Mouse (Mus musculus): ENCODE results near the gene Irf1. TPM values are rescaled to one million over a fixed set of nuclear protein-coding genes. Genes with fewer than 3 reads are reported as not detected.

The Irf1 gene
- 11.9 and 13.6 TPM in 2 replicates for polyA plus RNA-seq (2015; fragmentation: Nextera tagmentation; extraction: Ambion mirVana)

DNA sequence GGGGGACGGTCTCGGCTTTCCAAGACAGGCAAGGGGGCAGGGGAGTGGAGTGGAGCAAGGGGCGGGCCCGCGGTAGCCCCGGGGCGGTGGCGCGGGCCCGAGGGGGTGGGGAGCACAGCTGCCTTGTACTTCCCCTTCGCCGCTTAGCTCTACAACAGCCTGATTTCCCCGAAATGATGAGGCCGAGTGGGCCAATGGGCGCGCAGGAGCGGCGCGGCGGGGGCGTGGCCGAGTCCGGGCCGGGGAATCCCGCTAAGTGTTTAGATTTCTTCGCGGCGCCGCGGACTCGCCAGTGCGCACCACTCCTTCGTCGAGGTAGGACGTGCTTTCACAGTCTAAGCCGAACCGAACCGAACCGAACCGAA lies at the start of gene Irf1:
Gene Irf1, plus strand, starts transcription at position 255 of the 365 bp plus-strand sequence.
- WGBS (ENCODE audit: insufficient replicate concordance), result under 1% methylated on average over 40 of the region's 40 CpGs
- H3K27ac ChIP-seq (replicated peaks), result peak within 1 kb of the TSS; percentile 79
- peaks cover 45% of the 10 kb centered on the region for H3K27me3 ChIP-seq
- peaks cover 16% of the 10 kb centered on the region for H3K36me3 ChIP-seq (replicated peaks)
- peak; percentile 80 for ATAC-seq (ENCODE audit: insufficient read depth)
- peak within 1 kb of the TSS; percentile 80 for H3K4me2 ChIP-seq
- H3K9ac ChIP-seq, result peak within 1 kb of the TSS; percentile 42
- no peaks in the 10 kb centered on the region for H3K9me3 ChIP-seq (replicated peaks)
- peaks cover 36% of the 10 kb centered on the region for H3K4me1 ChIP-seq (replicated peaks)
- peak within 1 kb of the TSS; percentile 64 for H3K4me3 ChIP-seq (replicated peaks)

DNA sequence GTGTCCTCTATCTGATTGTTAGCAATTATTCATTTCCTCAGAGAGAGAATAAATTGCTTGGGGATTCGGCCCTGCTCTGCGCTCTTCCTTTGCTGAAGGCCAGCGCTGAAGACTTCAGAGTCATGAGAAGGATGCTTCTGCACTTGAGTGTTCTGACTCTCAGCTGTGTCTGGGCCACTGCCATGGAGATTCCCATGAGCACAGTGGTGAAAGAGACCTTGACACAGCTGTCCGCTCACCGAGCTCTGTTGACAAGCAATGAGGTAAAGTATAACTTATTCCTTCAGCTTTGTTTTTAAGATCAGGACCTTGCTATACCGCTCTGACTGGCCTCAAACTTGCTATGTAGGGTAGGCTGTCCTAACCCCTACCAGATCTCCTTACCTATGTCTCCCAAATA lies 49.1 kb upstream of the Irf1 start, which contains the start of gene Il5:
Gene Il5, plus strand, starts transcription at position 80 of the 400 bp plus-strand sequence.
- Histone ChIP-seq H3K4me3 (replicated peaks) (no peak within 1 kb of the TSS), H3K4me2 (no peak within 1 kb of the TSS), H3K9ac (no peak within 1 kb of the TSS), H3K27ac (replicated peaks) (no peak within 1 kb of the TSS), H3K27me3 (peaks cover 5% of the 10 kb centered on the region; the same call in 1 of the 2 replicates), H3K36me3 (replicated peaks) (no peaks in the 10 kb centered on the region), H3K9me3 (replicated peaks) (no peaks in the 10 kb centered on the region), H3K4me1 (replicated peaks) (no peaks in the 10 kb centered on the region)
- ATAC-seq (ENCODE audit: insufficient read depth), result no peak
- WGBS (ENCODE audit: insufficient replicate concordance), result 72% methylated on average over 6 of the region's 6 CpGs

DNA sequence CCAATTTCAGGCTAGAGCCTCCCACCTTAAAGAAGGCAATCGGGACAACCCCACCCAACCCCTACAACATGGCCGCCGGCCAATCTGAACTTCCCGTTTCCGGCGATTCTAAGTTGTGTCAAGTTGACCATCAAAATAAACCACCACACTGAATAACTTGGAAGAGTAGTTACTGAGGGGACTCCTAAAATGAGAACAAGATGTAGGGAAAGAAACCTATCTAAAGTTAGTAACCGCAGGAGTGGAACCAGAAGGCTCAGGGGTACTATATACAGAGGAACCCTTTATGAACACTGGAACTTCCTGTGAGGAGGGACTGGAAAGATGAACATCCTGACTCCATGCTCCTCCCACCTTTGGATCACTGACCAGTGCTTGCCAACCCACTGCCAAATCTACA lies 38.4 kb upstream of the Irf1 start:
- Histone ChIP-seq H3K27me3 (no peaks in the 10 kb centered on the region), H3K4me2 (no peak overlapping the region), H3K9me3 (replicated peaks) (no peaks in the 10 kb centered on the region), H3K4me3 (replicated peaks) (no peak overlapping the region), H3K27ac (replicated peaks) (no peak overlapping the region), H3K4me1 (replicated peaks) (peaks cover 6% of the 10 kb centered on the region; the same call in 1 of the 2 replicates), H3K36me3 (replicated peaks) (no peaks in the 10 kb centered on the region), H3K9ac (no peak overlapping the region)
- no peak for ATAC-seq (ENCODE audit: insufficient read depth)
- WGBS (ENCODE audit: insufficient replicate concordance), result 87% methylated on average over 7 of the region's 7 CpGs

- 50% methylated on average over 8 of the region's 8 CpGs for WGBS (ENCODE audit: insufficient replicate concordance)
- H3K9me3 ChIP-seq (replicated peaks), result no peaks in the 10 kb centered on the region
- H3K4me2 ChIP-seq, result no peak overlapping the region
- H3K4me1 ChIP-seq (replicated peaks), result peaks cover 13% of the 10 kb centered on the region; the same call in 1 of the 2 replicates
- H3K27ac ChIP-seq (replicated peaks), result no peak overlapping the region
- H3K9ac ChIP-seq, result no peak overlapping the region
- no peaks in the 10 kb centered on the region for H3K27me3 ChIP-seq
- no peak overlapping the region for H3K4me3 ChIP-seq (replicated peaks)
- ATAC-seq (ENCODE audit: insufficient read depth), result no peak
- no peaks in the 10 kb centered on the region for H3K36me3 ChIP-seq (replicated peaks)
These were observed 37.6 kb upstream of the Irf1 start for GRCm38 (mm10) chr11:53732244-53732643.

DNA sequence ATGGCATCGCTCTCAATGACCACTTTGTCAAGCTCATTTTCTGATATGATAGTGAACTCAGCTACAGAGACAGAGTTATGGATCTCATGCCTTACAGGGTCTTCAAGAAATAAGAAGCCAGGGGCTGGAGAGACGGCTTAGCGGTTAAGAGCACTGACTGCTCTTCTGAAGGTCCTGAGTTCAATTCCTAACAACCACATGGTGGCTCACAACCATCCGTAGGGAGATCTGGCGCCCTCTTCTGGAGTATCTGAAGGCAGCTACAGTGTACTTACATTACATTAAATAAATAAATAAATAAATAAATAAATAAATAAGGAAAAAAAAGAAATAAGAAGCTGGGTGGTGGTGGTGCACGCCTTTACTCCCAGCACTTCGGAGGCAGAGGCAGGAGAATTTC lies 36.0 kb upstream of the Irf1 start:
- H3K4me3 ChIP-seq (replicated peaks), result no peak overlapping the region

DNA sequence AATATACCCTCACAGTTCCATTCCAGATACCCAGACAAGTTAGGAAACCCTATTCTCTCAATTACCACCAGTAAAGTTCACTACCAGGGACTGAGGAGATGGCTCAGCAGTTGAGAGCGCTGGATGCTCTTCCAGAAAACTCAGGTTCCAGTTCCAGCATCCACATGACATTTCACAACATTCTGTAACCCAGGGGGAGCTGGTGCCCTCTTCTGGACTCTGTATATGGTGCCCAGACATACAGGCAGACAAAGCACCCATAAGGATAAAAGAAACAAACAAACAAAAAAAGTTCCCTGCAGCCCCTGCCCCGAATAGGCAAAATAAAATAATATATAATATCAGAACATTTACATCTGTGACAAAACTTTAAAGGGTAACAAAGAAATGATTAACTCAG lies 35.4 kb upstream of the Irf1 start:
- WGBS (ENCODE audit: insufficient replicate concordance), result 79% methylated on average over 2 of the region's 2 CpGs
- ATAC-seq (ENCODE audit: insufficient read depth), result no peak
- H3K36me3 ChIP-seq (replicated peaks), result no peaks in the 10 kb centered on the region

More for the DNA sequence above, 36.0 kb upstream of the Irf1 start:
- H3K4me2 ChIP-seq, result no peak overlapping the region
- H3K4me1 ChIP-seq (replicated peaks), result peaks cover 14% of the 10 kb centered on the region; the same call in 1 of the 2 replicates
- no peaks in the 10 kb centered on the region for H3K9me3 ChIP-seq (replicated peaks)
- 72% methylated on average over 7 of the region's 7 CpGs for WGBS (ENCODE audit: insufficient replicate concordance)
- H3K27me3 ChIP-seq, result no peaks in the 10 kb centered on the region
- no peak for ATAC-seq (ENCODE audit: insufficient read depth)
- no peaks in the 10 kb centered on the region for H3K36me3 ChIP-seq (replicated peaks)
- no peak overlapping the region for H3K9ac ChIP-seq
- no peak overlapping the region for H3K27ac ChIP-seq (replicated peaks)

DNA sequence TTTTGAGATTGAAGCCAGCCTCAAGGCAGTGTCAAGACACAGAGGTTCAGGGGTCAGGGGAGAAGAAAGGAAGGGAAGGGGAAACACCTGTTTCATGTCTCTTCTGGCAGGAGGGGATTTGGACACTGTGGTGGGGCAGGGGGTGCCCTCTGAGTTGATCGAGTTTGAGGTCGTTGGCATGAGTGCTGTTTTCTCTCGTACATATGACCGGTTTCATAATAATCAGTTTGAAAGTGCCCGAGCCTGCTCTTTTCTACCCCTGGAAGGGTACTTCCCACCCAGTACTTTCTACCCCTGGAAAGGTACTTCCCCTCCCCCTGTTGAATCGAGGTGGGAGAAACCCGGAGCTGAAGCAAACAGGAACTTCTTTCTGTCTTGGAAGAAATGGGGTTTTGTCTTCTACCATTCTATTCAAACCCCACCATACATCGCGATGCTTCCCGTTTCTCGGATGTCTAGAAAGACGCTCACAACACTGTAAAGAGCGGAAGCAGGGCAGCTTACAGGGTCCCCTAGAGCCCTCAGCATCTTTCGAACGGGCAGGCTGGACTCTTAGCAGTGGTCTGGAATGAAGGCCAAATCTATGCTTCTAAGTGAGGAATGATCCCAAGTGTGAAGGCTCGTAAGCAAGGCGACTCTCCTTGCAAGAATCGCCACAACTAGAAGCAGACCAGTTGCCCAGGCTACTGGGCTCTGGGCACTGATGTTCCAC lies 34.7 kb upstream of the Irf1 start:
- Histone ChIP-seq H3K36me3 (replicated peaks) (no peaks in the 10 kb centered on the region), H3K27me3 (no peaks in the 10 kb centered on the region), H3K9ac (no peak overlapping the region), H3K4me1 (replicated peaks) (peaks cover 14% of the 10 kb centered on the region; the same call in 1 of the 2 replicates), H3K9me3 (replicated peaks) (no peaks in the 10 kb centered on the region), H3K4me3 (replicated peaks) (no peak overlapping the region), H3K27ac (replicated peaks) (no peak overlapping the region), H3K4me2 (peak overlapping the region; percentile 62)
- ATAC-seq (ENCODE audit: insufficient read depth), result no peak
- WGBS (ENCODE audit: insufficient replicate concordance), result 48% methylated on average over 18 of the region's 18 CpGs

More for the DNA sequence above, 35.4 kb upstream of the Irf1 start:
- Histone ChIP-seq H3K9ac (no peak overlapping the region), H3K4me3 (replicated peaks) (no peak overlapping the region), H3K27me3 (no peaks in the 10 kb centered on the region), H3K4me1 (replicated peaks) (peaks cover 14% of the 10 kb centered on the region; the same call in 1 of the 2 replicates), H3K27ac (replicated peaks) (no peak overlapping the region), H3K9me3 (replicated peaks) (no peaks in the 10 kb centered on the region), H3K4me2 (no peak overlapping the region)

DNA sequence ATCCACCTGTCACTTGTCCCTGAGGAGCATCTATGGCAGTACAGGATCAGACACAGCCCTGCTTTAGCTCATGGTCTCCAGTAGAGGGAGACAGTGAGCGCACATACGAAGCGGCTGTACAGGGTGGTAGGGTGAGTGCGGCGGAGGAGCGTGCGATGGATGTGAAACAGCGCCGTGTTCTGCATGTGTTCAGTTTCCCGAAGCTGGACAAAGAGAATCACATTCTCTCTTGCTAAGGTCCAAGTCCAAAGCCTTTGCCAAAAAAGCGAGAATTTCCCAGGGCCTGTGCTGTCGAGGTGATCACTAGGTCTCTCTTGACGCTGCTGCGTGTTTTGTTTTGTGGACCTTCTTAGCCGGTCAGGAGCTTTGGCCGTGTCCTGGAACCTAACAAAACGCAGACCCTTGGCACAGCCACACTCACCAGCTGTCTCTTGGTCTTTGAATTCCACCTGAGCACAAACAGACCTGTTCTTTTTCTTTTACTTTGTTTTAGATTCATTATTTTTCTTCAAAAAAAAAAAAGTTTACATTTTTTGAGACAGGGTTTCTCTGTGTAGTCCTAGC lies 34.0 kb upstream of the Irf1 start:
- Histone ChIP-seq H3K9me3 (replicated peaks) (no peaks in the 10 kb centered on the region), H3K9ac (no peak overlapping the region), H3K4me3 (replicated peaks) (peak overlapping the region; percentile 21; the same call in 1 of the 2 replicates), H3K27ac (replicated peaks) (no peak overlapping the region), H3K4me1 (replicated peaks) (peaks cover 14% of the 10 kb centered on the region; the same call in 1 of the 2 replicates), H3K36me3 (replicated peaks) (no peaks in the 10 kb centered on the region), H3K4me2 (peak overlapping the region; percentile 62), H3K27me3 (no peaks in the 10 kb centered on the region)
- ATAC-seq (ENCODE audit: insufficient read depth), result peak; percentile 68; the same call in 1 of the 2 replicates
- 19% methylated on average over 17 of the region's 17 CpGs for WGBS (ENCODE audit: insufficient replicate concordance)

GRCm38 (mm10) chr11:53736771-53737572 lies 32.8 kb upstream of the Irf1 start:
- WGBS (ENCODE audit: insufficient replicate concordance), result 42% methylated on average over 14 of the region's 14 CpGs
- no peak overlapping the region for H3K4me3 ChIP-seq (replicated peaks)
- no peaks in the 10 kb centered on the region for H3K36me3 ChIP-seq (replicated peaks)
- H3K4me2 ChIP-seq, result no peak overlapping the region
- no peak overlapping the region for H3K9ac ChIP-seq
- peak; percentile 51 for ATAC-seq (ENCODE audit: insufficient read depth)
- H3K9me3 ChIP-seq (replicated peaks), result no peaks in the 10 kb centered on the region
- no peak overlapping the region for H3K27ac ChIP-seq (replicated peaks)
- no peaks in the 10 kb centered on the region for H3K27me3 ChIP-seq
- peaks cover 14% of the 10 kb centered on the region; the same call in 1 of the 2 replicates for H3K4me1 ChIP-seq (replicated peaks)

DNA sequence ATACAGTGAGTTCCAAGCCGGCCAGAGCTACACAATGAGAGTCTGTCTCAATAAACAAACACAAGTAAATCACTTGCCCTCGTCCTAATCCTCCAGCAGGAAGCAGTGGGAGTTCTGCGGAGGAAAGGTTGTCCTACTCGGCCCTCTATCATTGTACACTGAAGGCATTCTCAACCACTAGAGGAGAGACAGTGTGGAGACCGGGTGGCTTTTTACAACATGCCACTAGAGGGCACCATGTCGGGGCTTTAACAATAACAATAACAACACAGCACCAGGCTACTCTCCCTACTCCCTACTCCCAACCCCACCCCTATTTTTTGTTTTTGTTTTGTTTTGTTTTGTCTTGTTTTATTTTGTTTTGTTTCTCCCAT lies 32.3 kb upstream of the Irf1 start:
- ATAC-seq (ENCODE audit: insufficient read depth), result peak; percentile 47
- H3K4me3 ChIP-seq (replicated peaks), result no peak overlapping the region
- no peak overlapping the region for H3K4me2 ChIP-seq
- WGBS (ENCODE audit: insufficient replicate concordance), result 23% methylated on average over 6 of the region's 6 CpGs
- no peaks in the 10 kb centered on the region for H3K27me3 ChIP-seq
- H3K4me1 ChIP-seq (replicated peaks), result peaks cover 14% of the 10 kb centered on the region; the same call in 1 of the 2 replicates
- H3K36me3 ChIP-seq (replicated peaks), result no peaks in the 10 kb centered on the region
- no peak overlapping the region for H3K27ac ChIP-seq (replicated peaks)
- H3K9ac ChIP-seq, result no peak overlapping the region
- H3K9me3 ChIP-seq (replicated peaks), result no peaks in the 10 kb centered on the region

GRCm38 (mm10) chr11:53742353-53742752 lies 27.5 kb upstream of the Irf1 start:
- Histone ChIP-seq H3K9me3 (replicated peaks) (no peaks in the 10 kb centered on the region), H3K4me3 (replicated peaks) (no peak overlapping the region), H3K27me3 (no peaks in the 10 kb centered on the region), H3K36me3 (replicated peaks) (no peaks in the 10 kb centered on the region), H3K9ac (no peak overlapping the region), H3K4me1 (replicated peaks) (no peaks in the 10 kb centered on the region), H3K27ac (replicated peaks) (no peak overlapping the region), H3K4me2 (no peak overlapping the region)
- WGBS (ENCODE audit: insufficient replicate concordance), result 37% methylated on average over 5 of the region's 5 CpGs
- no peak for ATAC-seq (ENCODE audit: insufficient read depth)
